10 mouse cellular contexts compared by ENCODE assay signal in the genomic region with DNA sequence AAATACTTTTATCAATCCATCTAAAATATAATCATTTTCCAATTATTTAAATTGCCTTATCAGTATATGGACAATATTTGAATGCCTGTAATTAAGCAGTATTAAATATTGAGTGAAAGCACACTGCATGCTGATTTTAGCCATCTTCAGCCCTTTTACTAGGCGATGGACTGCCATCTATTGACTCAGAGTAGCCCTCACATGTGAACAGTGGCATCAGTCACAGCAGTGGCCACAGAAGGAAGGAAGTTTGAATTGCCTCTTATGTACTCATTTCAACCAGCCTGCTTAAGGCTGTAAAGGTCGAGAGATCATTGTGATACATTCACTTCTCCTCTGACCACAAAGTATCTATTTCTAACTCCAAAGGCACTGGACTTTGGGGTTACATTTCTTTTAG.
DNase-seq lines count a peak whose midpoint lies in the region; ATAC-seq and TF ChIP-seq lines count a peak whose summit lies in the region.
"Had no signal": no experiment of that assay in that cellular context is flagged by ENCODE, and none has a peak within 500 bp of the region (broad histone marks: within the 10 kb centered on the region; RNA-seq: fewer than 3 reads in every experiment).

No protein-coding gene starts in this region.

- H3K9ac ChIP-seq in liver, embryonic 14.5 days (replicated peaks) = no peak overlapping the region
- no peak overlapping the region for H3K9ac ChIP-seq in liver, embryonic 12.5 days
- H3K9ac ChIP-seq in intestine, embryonic 15.5 days = no peak overlapping the region
- H3K9ac ChIP-seq: neural tube, embryonic 13.5 days had no signal

- peak; percentile 57 for TF ChIP-seq CTCF in gastrocnemius, adult 2 months (IDR thresholded peaks at IDR 0.05)
- peak; percentile 34; the same call in 1 of the 2 replicates for TF ChIP-seq CTCF in liver, embryonic 14.5 days (IDR thresholded peaks at IDR 0.05; ENCODE audit: low read depth)

- no peaks in the 10 kb centered on the region for H3K27me3 ChIP-seq in liver, embryonic 14.5 days (ENCODE audit: control insufficient read depth, insufficient read depth, low read length)
- H3K27me3 ChIP-seq in liver, embryonic 12.5 days (replicated peaks) = no peaks in the 10 kb centered on the region
- no peaks in the 10 kb centered on the region for H3K27me3 ChIP-seq in intestine, embryonic 15.5 days (replicated peaks)
- H3K27me3 ChIP-seq: neural tube, embryonic 13.5 days had no signal

- ATAC-seq in liver, embryonic 14.5 days (ENCODE audit: insufficient read depth) = no peak
- ATAC-seq in liver, embryonic 12.5 days = no peak
- ATAC-seq in intestine, embryonic 15.5 days = no peak

- no peaks in the 10 kb centered on the region for H3K4me1 ChIP-seq in liver, embryonic 14.5 days (replicated peaks; ENCODE audit: control insufficient read depth in 2 of 2, insufficient read depth in 2 of 2, low read length in 1 of 2)
- no peaks in the 10 kb centered on the region for H3K4me1 ChIP-seq in liver, embryonic 12.5 days
- H3K4me1 ChIP-seq in intestine, embryonic 15.5 days (replicated peaks) = no peaks in the 10 kb centered on the region

- WGBS in liver, embryonic 14.5 days (ENCODE audit: insufficient replicate concordance) = 31% methylated on average over 2 of the region's 2 CpGs
- 35% methylated on average over 2 of the region's 2 CpGs for WGBS in liver, embryonic 12.5 days (ENCODE audit: insufficient replicate concordance)
- 54% methylated on average over 2 of the region's 2 CpGs for WGBS in intestine, embryonic 15.5 days

- no peaks in the 10 kb centered on the region for H3K36me3 ChIP-seq in liver, embryonic 14.5 days (replicated peaks; ENCODE audit: control insufficient read depth, insufficient read depth, low read depth)
- 0 out of 2 replicates have a peak, but pooled peaks cover 3% of the 10 kb centered on the region for H3K36me3 ChIP-seq in liver, embryonic 12.5 days
- H3K36me3 ChIP-seq in intestine, embryonic 15.5 days = no peaks in the 10 kb centered on the region
- H3K36me3 ChIP-seq: neural tube, embryonic 13.5 days had no signal

- H3K4me2 ChIP-seq in liver, embryonic 14.5 days (ENCODE audit: low read depth) = no peak overlapping the region
- no peak overlapping the region for H3K4me2 ChIP-seq in liver, embryonic 12.5 days
- no peak overlapping the region for H3K4me2 ChIP-seq in intestine, embryonic 15.5 days (replicated peaks)
- H3K4me2 ChIP-seq: neural tube, embryonic 13.5 days had no signal

- no peak for DNase-seq in gastrocnemius, adult 2 months
- no peak for DNase-seq in gastrocnemius, adult 8-10 months (ENCODE audit: low spot score in 2 of 2)
- DNase-seq in liver, embryonic 14.5 days (ENCODE audit: low read depth in 3 of 3, low spot score in 3 of 3) = no peak
- peak; percentile 42 for DNase-seq in brain, adult 2 months (ENCODE audit: low read depth, low spot score)
- peak; percentile 66 for DNase-seq in retina, embryonic 14.5 days (ENCODE audit: low spot score)
- DNase-seq in adrenal gland, adult 2 months = no peak
- DNase-seq: kidney, adult 8-10 months had no signal

- no peaks in the 10 kb centered on the region for H3K9me3 ChIP-seq in liver, embryonic 14.5 days (ENCODE audit: control insufficient read depth, low read length)
- H3K9me3 ChIP-seq in liver, embryonic 12.5 days (replicated peaks) = no peaks in the 10 kb centered on the region
- no peaks in the 10 kb centered on the region for H3K9me3 ChIP-seq in intestine, embryonic 15.5 days
- H3K9me3 ChIP-seq: neural tube, embryonic 13.5 days had no signal

- no peak overlapping the region for H3K27ac ChIP-seq in gastrocnemius, adult 2 months
- H3K27ac ChIP-seq in liver, embryonic 14.5 days = no peak overlapping the region
- H3K27ac ChIP-seq in liver, embryonic 12.5 days = no peak overlapping the region
- H3K27ac ChIP-seq in intestine, embryonic 15.5 days = no peak overlapping the region
- H3K27ac ChIP-seq: neural tube, embryonic 13.5 days had no signal

- no peak overlapping the region for H3K4me3 ChIP-seq in gastrocnemius, adult 2 months
- H3K4me3 ChIP-seq in liver, embryonic 14.5 days (ENCODE audit: insufficient read depth in 1 of 2, low read depth in 2 of 2, low read length in 2 of 2) = no peak overlapping the region
- no peak overlapping the region for H3K4me3 ChIP-seq in liver, embryonic 12.5 days
- no peak overlapping the region for H3K4me3 ChIP-seq in intestine, embryonic 15.5 days (replicated peaks)
- H3K4me3 ChIP-seq: neural tube, embryonic 13.5 days had no signal

- intact Hi-C loops in gastrocnemius, adult 2 months (cut with DNase I) = no loop called here

- no peak for TF ChIP-seq EP300 in liver, embryonic 14.5 days (IDR thresholded peaks at IDR 0.05; ENCODE audit: low read depth)

Comparison
In these comparisons a context has a peak if more than half of its experiments do, and no peak if none do; other contexts are left out.
1. DNase-seq: peak in brain, adult 2 months (single experiment) and retina, embryonic 14.5 days (single experiment); none in gastrocnemius, adult 2 months (single experiment), gastrocnemius, adult 8-10 months (0 of 2), liver, embryonic 14.5 days (0 of 3) and adrenal gland, adult 2 months (single experiment).